Mouse (Mus musculus) monocyte, adult 5-6 weeks (primary cell): ENCODE results near the gene Pitx1. TPM values are rescaled to one million over a fixed set of nuclear protein-coding genes. Genes with fewer than 3 reads are reported as not detected.

Experiments used
- ATAC-seq: fragments of 153-309, 156-312 bp; replicated peaks from 2 replicates; pipeline ENCODE4 v1.8.0; 2017; ENCODE audit warnings: mild to moderate bottlenecking; ENCODE audit not compliant: low TSS enrichment, insufficient number of reproducible peaks, severe bottlenecking, poor library complexity, low FRiP score
- total RNA-seq: library from RNA; stranded (forward); fragments of 200-1000, 200-491, 200-594 nt; gene quantifications from 3 replicates; pipeline ENCODE4 v1.2.3, GENCODE M21; 2017

Pitx1 gene
- total RNA-seq: not detected in 3 replicates

DNA sequence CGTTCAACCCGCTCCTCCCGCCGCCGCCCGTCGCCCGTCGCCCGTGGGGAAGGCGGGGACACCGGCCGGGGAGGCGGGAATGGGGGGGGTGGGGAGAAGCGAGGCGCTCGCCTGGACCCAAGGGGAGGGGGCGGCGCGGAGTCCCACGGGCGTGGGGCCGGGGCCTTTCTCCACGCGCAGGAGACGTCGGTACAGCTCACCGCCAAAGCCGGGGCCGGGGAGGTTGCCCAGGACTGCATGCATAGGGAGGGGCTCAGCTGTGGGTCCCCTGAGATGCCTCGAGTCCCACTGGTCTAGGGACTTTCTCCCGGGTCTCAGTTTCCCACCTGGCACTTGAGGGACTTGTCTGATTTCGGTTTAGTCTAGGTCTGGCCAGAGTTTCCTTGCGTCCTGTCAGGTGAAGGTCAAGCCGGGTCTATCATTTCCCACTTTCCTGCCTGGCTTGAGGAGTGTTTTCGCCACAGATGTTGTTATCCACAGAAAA lies at the start of gene Pitx1:
Gene Pitx1, minus strand, starts transcription at position 51 of the 484 bp plus-strand sequence.
- ATAC-seq: no peak

DNA sequence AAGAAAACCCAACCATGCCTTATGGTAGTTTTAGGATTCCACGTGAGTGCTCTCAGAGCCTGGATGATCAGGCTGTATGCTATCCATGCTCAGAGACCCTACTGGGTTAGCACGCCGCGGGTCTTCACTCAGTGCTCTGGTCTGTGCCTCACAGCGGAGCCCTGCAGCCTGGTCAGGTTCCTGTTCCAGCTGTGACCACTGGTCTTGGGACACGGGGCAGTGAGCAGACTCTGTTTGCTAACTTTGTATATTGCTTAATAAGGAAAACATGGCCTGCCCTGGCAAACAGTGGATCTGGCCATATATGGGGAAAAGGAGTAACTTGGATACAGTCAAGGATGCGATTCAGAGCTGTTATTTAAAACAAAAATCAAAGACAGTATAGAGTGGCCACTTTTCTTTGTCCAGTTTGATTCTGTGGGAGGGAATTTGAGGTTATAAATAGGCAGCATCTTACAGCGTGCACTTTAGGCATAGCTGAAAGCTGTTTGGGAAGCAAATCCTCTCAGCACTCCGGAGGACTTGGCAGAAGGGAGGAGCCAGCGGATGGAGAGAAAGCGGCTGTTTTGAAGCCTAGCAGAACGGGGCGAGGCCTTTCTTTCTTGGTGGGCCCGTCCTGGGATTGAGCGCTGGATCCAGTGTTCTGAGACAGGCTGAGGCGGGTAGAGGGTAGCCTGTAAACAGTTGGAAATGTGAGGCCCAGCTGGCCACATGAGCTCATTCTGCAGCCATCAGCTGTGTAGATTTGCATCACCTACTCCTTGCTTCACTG lies 45.6 kb upstream of the Pitx1 start:
- no peak for ATAC-seq

DNA sequence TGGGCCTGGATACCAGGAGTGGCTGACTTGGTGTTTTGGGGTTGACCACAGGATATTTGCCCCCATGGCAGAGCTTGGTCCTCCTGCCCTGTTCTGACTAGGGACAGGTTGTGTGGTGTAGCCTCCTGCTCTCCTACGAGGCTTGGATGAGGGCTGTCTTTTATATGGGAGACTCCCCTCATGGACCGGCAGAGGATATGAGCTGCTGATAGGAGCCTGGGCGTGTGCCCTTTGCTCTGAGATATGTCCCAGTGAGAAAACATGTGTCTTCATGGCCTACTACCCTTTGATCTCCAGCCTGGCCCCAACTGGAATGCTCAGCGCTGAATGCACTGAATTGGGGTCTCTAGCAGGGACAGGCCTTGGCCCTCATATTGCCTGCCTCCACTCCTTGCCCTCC lies 42.4 kb upstream of the Pitx1 start:
- no peak for ATAC-seq

DNA sequence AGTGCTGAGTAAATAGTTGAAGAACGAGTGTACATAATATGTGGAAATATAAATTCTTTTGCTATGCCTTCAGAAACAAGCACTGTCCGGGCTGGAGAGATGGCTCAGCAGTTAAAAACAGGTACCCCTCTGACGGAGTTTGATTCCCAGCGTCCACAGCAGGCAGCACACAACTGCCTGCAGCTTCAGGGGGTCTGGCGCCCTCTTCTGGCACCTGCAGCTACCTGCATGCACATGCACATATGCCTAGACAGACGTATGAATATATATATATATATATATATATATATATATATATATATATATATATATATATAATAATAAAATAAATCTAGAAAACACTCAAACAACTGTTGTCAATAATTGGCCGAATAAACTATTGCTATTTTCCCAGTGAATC lies 35.4 kb upstream of the Pitx1 start:
- no peak for ATAC-seq

DNA sequence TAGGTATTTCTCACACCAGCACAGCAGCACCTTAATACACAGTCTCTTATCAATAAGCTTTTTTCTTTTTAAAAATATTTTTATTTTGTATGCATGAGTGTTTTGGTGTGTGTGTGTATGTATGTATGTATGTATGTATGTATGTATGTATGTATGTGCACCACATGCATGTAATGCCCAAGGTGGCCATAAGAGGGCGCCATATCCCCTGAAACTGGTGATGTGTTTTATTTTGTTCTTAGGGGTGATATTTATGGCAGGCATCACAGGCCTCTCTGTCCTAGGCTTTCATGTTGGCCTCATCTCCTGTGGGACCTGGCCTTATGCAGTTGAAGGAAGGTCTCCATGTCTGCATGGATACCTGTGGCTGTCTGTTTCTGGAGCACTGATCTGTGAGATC lies 34.0 kb upstream of the Pitx1 start:
- ATAC-seq: no peak

DNA sequence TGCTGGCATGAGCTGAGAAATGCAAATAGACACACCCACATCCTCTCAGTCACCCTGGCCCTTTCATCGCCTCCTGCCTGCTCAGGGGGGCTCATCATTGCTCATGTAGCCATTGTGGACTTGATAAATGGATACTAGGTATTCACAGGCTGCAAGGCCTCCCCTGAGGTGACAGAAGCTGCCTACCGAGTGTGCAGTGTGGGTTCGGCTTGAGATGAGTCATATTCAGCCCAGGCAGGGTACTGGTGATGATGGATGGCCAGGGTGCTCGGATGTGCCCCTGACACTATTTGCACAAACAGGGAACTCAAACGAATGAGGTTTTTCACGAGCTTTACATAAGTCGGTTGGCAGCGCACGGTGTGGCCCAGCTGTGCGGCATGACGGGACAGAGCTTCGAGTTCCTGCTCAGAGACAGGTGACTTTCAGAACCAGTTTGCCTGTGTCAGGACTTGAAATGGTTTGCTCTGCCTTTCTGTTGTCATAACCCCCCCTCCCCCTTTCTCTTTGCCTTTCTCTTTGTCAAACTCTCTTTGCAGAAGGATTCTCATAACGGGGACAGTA lies 31.6 kb upstream of the Pitx1 start:
- ATAC-seq: no peak

DNA sequence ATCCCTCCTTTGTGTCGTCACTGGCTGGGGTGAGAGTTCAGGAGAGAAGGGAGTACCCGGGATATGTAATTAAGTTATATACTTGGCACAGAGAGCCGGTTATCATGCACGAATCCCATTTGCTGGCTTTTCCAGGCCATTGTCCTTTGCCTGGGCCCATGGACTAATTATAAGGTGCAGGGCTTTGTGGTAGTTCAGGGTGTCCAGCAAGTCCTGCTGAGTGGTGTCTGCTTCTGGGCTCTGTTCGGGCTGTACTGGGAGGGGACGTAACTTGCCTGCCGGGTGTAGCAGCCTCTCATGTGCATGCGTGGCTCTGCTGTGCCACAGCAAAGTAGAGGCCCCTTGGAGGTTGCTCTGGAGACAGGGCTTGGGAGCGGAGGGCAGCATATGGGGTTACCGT lies 24.5 kb upstream of the Pitx1 start:
- ATAC-seq: no peak

DNA sequence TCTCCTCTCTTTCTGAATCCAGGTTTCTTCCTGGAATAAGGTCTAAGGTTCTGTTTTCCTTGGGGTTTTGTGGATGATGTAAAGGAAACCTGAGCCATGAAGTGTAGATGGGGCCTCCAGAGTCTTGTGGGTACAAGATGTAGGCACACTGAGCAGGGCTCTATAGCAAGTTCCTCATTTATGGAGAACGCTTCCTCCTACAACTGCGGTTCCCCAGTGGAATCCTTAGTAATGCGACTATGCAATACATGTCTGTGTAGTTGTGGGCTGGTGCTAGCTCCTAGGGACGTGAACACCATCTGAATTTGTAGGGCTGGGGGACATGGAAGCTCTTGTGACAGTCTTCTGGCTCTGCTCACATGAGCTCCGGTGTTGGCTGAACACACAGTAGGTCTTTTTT lies 22.5 kb upstream of the Pitx1 start:
- no peak for ATAC-seq

DNA sequence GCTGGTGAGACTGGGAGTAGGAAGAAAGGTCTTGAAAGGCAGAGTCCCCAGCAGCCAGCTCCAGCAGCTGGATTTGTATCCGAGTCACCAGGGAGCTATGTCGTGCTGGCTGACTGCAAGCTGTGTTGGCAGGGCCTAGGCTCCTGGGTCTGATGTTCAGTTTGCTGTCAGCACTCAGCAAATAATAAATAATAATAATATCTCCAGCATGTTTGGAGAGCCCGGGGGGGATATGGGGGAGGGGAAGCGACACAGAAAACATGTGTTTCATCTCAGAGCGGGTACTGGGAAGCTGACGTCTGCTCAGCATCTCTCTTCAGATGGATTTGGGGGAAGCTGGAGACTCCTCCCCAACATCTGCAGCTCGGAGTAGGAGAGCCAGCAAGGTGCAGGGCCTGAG lies 19.8 kb upstream of the Pitx1 start:
- no peak for ATAC-seq

DNA sequence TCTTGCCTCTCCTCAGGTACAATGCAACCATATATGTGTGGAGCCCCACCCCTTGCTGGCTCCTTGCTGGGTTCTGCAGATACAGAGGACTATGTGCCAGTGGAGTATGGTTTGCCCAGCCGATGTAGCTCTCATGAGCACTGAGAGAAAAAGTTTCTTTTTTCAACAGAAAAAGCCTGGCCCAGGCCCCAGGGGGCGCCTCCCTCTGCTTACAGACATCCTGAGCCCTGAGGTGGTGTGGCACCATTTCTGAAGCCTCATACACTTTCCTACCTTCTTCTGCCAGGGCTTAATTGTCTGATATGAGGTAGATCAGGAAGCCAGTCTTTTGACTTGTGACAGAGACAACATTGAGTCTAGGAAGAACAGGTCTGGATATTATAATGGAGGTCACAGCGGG lies 16.2 kb upstream of the Pitx1 start:
- ATAC-seq: no peak

DNA sequence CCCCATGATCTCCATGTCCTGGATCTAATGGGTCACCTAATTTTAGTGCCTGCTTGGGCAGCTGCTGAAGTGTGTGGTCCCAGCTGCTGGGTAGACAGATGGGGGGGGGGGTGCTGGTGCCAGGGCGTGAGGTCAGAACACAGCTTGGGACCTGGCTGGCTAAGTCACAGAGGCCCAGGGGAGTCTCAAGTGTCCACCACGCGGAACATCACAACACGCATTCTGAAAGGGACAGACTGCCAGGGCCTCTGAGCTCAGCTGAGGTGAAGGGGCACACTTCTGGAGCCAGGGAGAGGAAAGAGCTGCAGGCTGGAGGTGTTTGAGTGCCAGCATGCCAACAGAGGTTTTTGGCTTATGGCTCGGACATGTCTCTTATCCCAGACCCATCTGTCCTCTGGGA lies 14.7 kb upstream of the Pitx1 start:
- no peak for ATAC-seq

DNA sequence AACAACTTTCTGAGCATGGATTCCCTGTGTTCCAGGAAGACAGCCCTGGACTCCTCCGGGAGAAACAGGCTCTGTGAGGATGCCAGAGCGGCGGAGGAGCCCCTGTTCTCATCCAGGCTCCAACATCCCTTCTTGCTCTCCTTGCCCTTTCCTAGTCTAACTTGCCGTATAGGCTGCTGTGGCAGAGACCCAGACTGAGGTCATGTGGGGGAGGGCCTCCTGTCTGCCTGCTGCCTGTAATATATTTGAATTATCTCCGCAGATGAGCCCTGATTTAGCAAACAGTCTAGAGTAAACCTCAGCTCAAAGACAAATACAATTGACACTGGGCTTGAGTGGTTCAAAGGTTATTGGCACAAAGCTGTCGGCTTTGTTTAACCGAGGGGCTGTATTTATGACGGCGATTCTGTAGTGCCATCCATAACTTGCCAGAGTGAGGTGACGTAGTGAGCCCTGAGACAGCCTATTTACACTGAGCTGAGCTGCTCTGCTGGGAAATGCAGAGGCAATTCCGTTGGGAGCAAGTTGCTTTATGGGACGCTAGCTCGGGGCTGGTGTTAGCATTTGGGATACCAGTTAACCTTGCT lies 12.7 kb upstream of the Pitx1 start:
- no peak for ATAC-seq

DNA sequence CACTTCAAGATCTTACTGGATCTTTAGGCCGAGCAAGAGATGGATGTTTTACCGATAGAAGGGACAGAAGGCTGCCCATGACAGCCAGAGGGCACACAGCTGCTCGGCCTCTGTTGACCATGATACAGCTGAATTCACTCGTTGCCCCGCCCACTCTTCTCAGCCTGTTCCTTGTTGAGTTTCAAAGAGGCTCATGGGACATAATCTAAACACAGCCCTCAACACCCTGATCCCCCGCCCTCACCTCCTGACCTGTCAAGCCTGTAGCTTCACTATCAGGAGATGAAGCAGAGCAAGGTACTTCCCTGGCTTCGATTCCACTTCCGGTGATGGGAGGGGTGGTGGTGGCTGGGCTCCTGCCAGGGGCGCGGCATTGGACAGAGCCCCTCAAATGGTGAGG lies 11.8 kb upstream of the Pitx1 start:
- ATAC-seq: no peak

DNA sequence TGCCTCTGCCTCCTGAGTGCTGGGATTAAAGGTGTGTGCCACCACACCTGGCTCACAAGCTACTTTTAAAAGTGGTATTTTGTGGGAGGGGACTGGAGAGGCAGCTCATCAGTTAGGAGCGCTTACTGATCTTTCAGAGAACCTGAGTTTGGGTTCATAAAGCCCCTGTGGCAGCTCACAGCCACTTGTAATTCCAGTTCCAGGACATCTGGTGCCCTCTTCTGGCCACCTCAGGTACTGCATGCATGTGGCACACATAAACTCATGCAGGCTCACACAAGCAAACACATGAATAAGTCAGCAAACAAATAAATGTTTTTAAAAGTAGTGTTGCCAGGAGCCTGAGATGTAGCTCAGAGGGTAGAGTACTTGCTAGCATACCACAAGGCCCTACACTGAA lies 7.7 kb upstream of the Pitx1 start:
- ATAC-seq: no peak

DNA sequence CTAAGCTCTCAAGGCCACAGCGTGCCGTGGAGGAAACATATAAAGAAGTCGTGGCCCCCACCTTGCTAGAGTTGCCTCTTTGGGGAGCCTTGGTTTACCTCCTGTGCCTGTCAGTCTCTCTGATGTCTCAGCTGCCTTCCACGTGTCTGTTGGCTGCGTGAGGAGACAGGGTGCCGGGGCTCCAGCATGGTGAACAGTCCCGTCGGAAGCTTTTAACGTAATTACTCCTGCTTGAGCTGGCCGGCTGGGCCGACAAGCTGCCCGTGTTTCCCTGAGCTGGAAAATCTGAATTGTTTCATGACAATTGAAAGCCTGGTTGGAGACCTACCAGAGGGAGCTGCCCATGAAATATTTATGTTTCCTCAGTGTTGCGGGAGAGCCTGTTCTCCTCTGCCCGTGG lies 4.2 kb upstream of the Pitx1 start:
- no peak for ATAC-seq

DNA sequence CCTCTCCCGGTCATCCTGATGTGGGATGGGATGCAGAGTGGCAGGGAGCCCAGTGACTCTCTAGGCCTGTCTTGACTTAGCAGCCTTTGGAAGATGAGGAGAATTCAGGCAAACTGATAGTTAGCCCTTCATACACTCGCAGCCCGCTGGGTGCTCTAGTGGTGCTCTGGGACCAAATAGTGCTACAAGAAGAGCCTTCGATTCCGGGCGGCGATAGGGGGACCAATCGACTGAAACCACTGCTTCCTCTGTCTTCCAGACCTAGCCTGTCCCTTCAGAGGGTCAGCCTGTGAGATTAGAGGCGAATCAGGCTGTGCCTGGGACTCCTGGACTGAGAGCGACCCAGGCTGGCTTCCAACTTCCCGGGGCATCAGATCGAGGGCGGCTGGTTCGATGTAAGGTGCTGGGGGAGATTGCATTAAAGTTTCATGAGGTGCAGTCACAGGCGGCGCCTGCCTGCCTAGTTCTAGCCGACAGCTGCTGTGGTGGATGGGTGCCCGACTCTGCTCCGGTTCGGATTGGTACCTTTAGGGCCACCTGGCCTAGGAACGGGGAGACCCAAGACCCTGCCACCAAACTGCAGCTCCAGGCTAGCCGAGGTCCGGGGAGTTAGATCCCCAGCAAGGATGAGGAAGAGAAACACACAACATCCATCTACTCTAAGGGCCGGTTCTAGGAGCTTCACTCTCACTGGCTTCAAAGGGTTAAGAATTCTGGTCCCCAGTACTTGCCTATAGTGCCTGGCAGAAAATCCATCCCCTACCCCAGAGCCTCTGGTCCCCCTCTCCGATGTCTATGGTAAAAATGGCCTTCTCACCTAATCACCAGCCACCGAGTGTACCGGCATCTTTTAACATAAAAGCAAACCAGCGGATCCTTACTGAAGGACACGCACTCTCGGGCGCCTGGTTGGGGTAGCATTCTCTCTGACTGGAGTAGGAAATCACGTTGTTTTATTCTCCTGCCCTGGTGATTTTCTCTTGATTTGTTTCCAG lies 1.1 kb upstream of the Pitx1 start:
- no peak for ATAC-seq

DNA sequence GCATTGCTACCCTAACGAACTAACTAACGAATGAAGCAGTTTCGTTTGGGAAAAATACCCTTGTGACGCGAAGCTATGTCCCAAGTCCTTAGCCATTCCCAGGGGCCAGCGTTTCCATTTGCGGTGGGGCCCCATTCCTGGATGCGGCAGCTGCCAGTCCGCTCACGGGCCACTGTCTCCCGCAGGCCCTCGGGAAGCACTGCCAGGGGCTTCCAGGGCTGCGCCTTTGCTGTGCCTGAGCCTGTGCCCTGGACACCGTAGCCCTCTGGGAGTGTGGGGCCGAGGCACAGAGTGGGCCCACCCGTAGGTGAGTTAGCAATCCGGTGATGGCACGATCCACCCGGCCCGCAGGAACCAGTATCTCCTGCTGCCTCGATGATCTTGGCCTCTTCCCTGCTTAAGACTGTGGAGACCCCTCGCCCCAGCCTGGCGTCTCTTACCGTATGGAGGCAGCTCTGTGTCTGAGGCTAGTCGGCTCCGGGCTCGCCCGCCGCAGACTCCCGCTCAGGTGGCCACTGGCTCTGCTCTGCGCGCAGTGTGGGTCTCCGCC lies 369 bp downstream of the Pitx1 start:
- no peak for ATAC-seq

DNA sequence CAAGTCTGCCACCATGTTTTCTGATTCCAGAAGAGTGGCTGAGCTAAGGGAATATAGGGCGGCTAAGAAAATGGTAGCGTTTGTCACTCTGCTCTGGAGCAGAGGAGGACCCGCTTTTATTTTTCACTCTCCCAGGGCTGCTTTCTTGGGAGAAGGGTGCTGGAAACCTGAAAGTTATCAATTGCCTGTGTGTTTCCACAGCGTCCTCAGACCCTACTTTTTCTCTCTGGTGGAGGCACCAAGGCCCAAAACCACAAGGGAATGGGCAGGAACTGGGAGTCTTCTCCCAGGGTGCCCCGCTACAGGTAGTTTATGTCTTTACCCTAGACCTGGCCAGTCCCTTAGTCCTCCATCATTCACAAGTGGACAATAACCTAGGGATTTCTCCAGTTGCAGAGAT lies 1.3 kb downstream of the Pitx1 start:
- no peak for ATAC-seq

DNA sequence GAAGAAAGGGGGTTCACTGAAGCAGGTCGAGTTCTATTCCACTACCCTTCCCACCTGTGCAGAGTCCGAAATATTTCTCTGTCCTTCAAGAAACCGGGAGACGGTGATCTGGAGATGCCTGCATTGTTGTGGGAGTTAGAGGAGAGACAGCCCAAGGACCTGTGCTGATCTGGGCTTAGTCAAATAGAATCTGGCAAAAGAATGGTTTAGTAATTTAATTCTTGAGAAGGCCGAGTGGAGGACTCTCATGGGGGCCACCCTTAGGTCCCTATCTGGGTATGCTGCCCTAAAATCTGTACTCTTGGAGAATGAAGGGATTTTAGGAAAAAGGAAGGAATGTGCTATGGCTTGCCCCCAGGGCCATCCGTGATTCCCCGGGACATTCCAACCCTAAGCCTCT lies 2.1 kb downstream of the Pitx1 start:
- ATAC-seq: no peak
